Mouse (Mus musculus): ENCODE results near the gene Wwp2. TPM values are rescaled to one million over a fixed set of nuclear protein-coding genes. Genes with fewer than 3 reads are reported as not detected.

Wwp2 gene
- polyA plus RNA-seq, 1 experiment from 2014 or later: 66.0 TPM

DNA sequence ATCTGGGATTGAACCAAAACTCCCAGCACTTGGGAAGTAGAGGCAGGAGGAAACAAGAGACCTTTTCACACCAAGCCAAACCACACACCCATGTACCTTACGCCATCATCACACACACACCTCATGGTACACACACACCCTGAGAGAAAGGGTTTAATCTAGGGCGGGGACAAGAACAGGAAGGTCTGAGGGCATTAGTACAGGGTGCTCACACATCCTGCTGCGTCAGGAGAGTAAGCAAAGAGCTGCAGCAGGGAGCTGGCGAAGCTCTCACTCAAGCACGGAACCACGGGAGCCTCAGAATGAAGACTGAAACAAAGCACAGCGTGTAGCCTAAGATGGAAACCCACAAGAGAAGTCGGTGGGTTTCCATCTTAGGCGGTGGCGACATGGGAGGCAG, 22.3 kb upstream of the Wwp2 start:
- Histone ChIP-seq H3K27ac (replicated peaks; ENCODE audit: low read depth, low read length) (no peak overlapping the region), H3K27me3 (ENCODE audit: control insufficient read depth, insufficient read depth, low read length) (no peaks in the 10 kb centered on the region), H3K36me3 (replicated peaks; ENCODE audit: control insufficient read depth, insufficient read depth, low read depth, low read length) (peaks cover 19% of the 10 kb centered on the region), H3K9me3 (replicated peaks; ENCODE audit: control insufficient read depth, low read length) (no peaks in the 10 kb centered on the region), H3K4me1 (ENCODE audit: control insufficient read depth, insufficient read depth, low read length) (no peaks in the 10 kb centered on the region), H3K4me3 (ENCODE audit: low read depth, low read length) (no peak overlapping the region), H3K9ac (replicated peaks; ENCODE audit: low read length) (no peak overlapping the region), H3K4me2 (ENCODE audit: low read depth, low read length) (no peak overlapping the region)
- no peak for DNase-seq (ENCODE audit: low spot score)
- 92% methylated on average over 10 of the region's 10 CpGs for WGBS
- ATAC-seq (replicated peaks; ENCODE audit: insufficient number of reproducible peaks, low FRiP score, low TSS enrichment, low read depth): no peak

DNA sequence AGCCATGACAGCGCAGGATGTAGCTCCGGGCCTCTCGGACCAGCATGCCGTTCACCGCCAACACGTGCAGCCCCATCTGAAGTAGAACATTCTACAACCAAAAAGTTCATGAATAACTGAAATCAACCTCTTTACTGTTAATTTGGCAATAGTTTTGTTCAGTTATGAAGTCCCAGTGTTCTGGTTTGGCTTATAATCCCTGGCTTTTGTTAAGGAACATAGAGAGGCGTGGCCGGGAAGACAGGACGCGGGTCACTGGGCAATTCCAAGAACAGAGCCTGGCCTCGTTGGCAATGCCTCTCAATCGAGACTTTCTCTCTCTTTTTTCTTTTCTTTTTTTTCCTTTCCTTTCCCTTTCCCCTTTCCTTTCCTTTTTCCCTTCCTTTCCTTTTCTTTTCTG, 19.2 kb upstream of the Wwp2 start:
- H3K27ac ChIP-seq (replicated peaks; ENCODE audit: low read depth, low read length): no peak overlapping the region
- no peaks in the 10 kb centered on the region for H3K4me1 ChIP-seq (ENCODE audit: control insufficient read depth, insufficient read depth, low read length)
- ATAC-seq (replicated peaks; ENCODE audit: insufficient number of reproducible peaks, low FRiP score, low TSS enrichment, low read depth) (no peak), DNase-seq (ENCODE audit: low spot score) (no peak)
- WGBS: 94% methylated on average over 12 of the region's 12 CpGs
- no peak overlapping the region for H3K4me3 ChIP-seq (ENCODE audit: low read depth, low read length)
- peaks cover 16% of the 10 kb centered on the region for H3K36me3 ChIP-seq (replicated peaks; ENCODE audit: control insufficient read depth, insufficient read depth, low read depth, low read length)
- H3K4me2 ChIP-seq (ENCODE audit: low read depth, low read length): no peak overlapping the region
- no peaks in the 10 kb centered on the region for H3K9me3 ChIP-seq (replicated peaks; ENCODE audit: control insufficient read depth, low read length)
- H3K9ac ChIP-seq (replicated peaks; ENCODE audit: low read length): no peak overlapping the region
- no peaks in the 10 kb centered on the region for H3K27me3 ChIP-seq (ENCODE audit: control insufficient read depth, insufficient read depth, low read length)

DNA sequence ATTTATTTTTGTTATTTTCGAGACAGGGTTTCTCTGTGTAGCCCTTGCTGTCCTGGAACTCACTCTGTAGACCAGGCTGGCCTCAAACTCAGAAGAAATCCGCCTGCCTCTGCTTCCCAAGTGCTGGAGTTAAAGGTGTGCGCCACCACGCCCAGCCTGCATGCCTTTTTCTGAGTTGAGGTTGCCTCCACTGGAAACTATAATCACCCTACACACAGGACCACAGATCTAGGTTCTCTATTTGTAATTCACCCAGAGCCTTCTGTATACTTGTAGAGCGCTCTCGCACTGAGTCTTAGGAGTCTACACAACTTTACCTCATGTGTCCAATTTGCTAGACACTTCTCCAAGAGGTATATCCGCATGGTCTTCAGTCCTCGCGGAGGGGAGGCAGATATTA, 12.0 kb upstream of the Wwp2 start:
- H3K4me2 ChIP-seq (ENCODE audit: low read depth, low read length): peak overlapping the region; percentile 74
- peaks cover 3% of the 10 kb centered on the region for H3K36me3 ChIP-seq (replicated peaks; ENCODE audit: control insufficient read depth, insufficient read depth, low read depth, low read length)
- H3K9me3 ChIP-seq (replicated peaks; ENCODE audit: control insufficient read depth, low read length): no peaks in the 10 kb centered on the region
- no peaks in the 10 kb centered on the region for H3K27me3 ChIP-seq (ENCODE audit: control insufficient read depth, insufficient read depth, low read length)
- H3K27ac ChIP-seq (replicated peaks; ENCODE audit: low read depth, low read length): peak overlapping the region; percentile 62
- peak overlapping the region; percentile 78 for H3K4me3 ChIP-seq (ENCODE audit: low read depth, low read length)
- WGBS: 30% methylated on average over 9 of the region's 9 CpGs
- DNase-seq (ENCODE audit: low spot score) (no peak), ATAC-seq (replicated peaks; ENCODE audit: insufficient number of reproducible peaks, low FRiP score, low TSS enrichment, low read depth) (0 out of 2 replicates have a peak, but pooled peaks have one; percentile 8)
- peak overlapping the region; percentile 87 for H3K9ac ChIP-seq (replicated peaks; ENCODE audit: low read length)
- no peaks in the 10 kb centered on the region for H3K4me1 ChIP-seq (ENCODE audit: control insufficient read depth, insufficient read depth, low read length)

DNA sequence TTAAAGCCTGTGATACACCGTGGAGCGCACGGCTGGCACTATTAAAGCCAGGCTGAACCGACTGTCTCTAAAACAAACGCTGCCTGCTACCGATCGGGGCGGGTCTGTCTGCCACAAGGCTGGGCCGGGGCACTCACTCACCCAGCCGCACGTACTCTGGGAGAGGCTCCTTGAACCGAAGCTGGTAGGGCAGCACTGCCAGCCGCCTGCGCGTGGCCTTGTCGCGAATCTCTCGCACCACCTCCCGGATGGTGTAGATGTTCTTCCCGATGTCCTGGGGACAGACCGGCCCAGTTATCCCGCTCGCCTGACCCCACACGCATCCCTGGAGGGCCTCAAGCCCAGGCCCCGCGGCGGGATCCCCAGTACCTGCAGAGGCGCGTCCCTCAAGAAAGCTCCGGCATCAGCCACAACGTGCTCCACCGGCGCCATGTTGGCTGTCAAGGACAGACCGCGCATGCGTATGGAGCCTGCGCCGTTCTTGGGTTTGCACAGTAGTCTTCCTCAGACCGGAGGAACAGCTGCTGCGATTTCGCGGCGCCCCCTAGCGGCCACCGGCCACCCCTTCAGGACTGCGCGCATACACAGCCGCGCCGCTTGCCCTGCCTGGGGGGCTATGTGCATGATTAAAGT, 11.5 kb upstream of the Wwp2 start, which contains the start of gene Nob1:
TSS of gene Nob1 (minus strand) at position 455 of the 633 bp plus-strand sequence.
- WGBS: under 1% methylated on average over 50 of the region's 50 CpGs
- Histone ChIP-seq H3K9ac (replicated peaks; ENCODE audit: low read length) (peak within 1 kb of the TSS; percentile 87), H3K9me3 (replicated peaks; ENCODE audit: control insufficient read depth, low read length) (no peaks in the 10 kb centered on the region), H3K4me2 (ENCODE audit: low read depth, low read length) (peak within 1 kb of the TSS; percentile 74), H3K4me1 (ENCODE audit: control insufficient read depth, insufficient read depth, low read length) (no peaks in the 10 kb centered on the region), H3K27me3 (ENCODE audit: control insufficient read depth, insufficient read depth, low read length) (no peaks in the 10 kb centered on the region), H3K4me3 (ENCODE audit: low read depth, low read length) (peak within 1 kb of the TSS; percentile 78), H3K27ac (replicated peaks; ENCODE audit: low read depth, low read length) (peak within 1 kb of the TSS; percentile 62), H3K36me3 (replicated peaks; ENCODE audit: control insufficient read depth, insufficient read depth, low read depth, low read length) (peaks cover 2% of the 10 kb centered on the region)
- DNase-seq (ENCODE audit: low spot score): peak; percentile 98
- ATAC-seq (replicated peaks; ENCODE audit: insufficient number of reproducible peaks, low FRiP score, low TSS enrichment, low read depth): peak; percentile 98

DNA sequence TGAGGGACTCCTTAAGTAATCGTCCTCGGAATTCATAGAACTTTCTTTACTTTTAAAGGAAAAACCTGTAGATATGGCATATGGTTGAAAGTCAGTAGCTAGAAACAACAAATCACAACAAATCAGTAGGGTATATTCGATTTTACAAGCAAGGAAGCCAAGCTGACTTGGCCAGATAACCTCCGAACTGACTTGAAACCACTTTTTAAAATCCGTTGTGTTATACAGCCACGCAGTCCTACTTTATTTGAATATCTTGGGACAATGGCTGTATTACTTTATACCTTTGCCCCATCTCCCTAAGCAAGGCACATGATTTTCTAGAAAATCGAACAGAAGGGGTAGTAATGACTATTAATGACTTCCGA, 11.0 kb upstream of the Wwp2 start:
- Histone ChIP-seq H3K9me3 (replicated peaks; ENCODE audit: control insufficient read depth, low read length) (no peaks in the 10 kb centered on the region), H3K27me3 (ENCODE audit: control insufficient read depth, insufficient read depth, low read length) (no peaks in the 10 kb centered on the region), H3K4me1 (ENCODE audit: control insufficient read depth, insufficient read depth, low read length) (no peaks in the 10 kb centered on the region), H3K9ac (replicated peaks; ENCODE audit: low read length) (no peak overlapping the region), H3K36me3 (replicated peaks; ENCODE audit: control insufficient read depth, insufficient read depth, low read depth, low read length) (no peaks in the 10 kb centered on the region), H3K4me2 (ENCODE audit: low read depth, low read length) (peak overlapping the region; percentile 74; the same call in 1 of the 2 replicates), H3K4me3 (ENCODE audit: low read depth, low read length) (no peak overlapping the region; the same call in 1 of the 2 replicates), H3K27ac (replicated peaks; ENCODE audit: low read depth, low read length) (no peak overlapping the region)
- no peak for ATAC-seq (replicated peaks; ENCODE audit: insufficient number of reproducible peaks, low FRiP score, low TSS enrichment, low read depth)
- 50% methylated on average over 8 of the region's 8 CpGs for WGBS
- DNase-seq (ENCODE audit: low spot score): no peak

DNA sequence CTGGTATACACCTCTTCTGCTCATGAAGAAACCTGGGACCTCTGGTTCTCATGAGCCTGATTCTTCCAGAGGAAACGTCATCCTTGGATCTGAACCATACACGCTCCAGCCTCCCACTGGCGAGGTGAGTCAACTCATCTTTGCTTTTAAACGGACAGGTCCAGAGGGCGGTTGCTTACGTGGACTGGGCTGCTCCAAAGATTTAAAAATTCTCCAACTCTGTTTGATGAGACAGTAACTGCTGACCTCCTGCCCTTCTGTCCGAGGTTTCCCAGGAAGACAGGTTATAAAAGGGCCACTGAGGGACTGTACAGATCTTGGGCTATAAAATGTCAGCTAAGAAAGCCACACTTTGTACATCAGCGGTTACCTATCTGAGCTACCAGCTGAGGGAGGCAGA, 5.3 kb upstream of the Wwp2 start:
- ATAC-seq (replicated peaks; ENCODE audit: insufficient number of reproducible peaks, low FRiP score, low TSS enrichment, low read depth) (no peak), DNase-seq (ENCODE audit: low spot score) (no peak)
- no peaks in the 10 kb centered on the region for H3K27me3 ChIP-seq (ENCODE audit: control insufficient read depth, insufficient read depth, low read length)
- no peak overlapping the region for H3K27ac ChIP-seq (replicated peaks; ENCODE audit: low read depth, low read length)
- no peaks in the 10 kb centered on the region for H3K9me3 ChIP-seq (replicated peaks; ENCODE audit: control insufficient read depth, low read length)
- no peak overlapping the region for H3K4me2 ChIP-seq (ENCODE audit: low read depth, low read length)
- no peak overlapping the region for H3K9ac ChIP-seq (replicated peaks; ENCODE audit: low read length)
- H3K4me3 ChIP-seq (ENCODE audit: low read depth, low read length): no peak overlapping the region
- 88% methylated on average over 8 of the region's 8 CpGs for WGBS
- H3K4me1 ChIP-seq (ENCODE audit: control insufficient read depth, insufficient read depth, low read length): no peaks in the 10 kb centered on the region
- no peaks in the 10 kb centered on the region for H3K36me3 ChIP-seq (replicated peaks; ENCODE audit: control insufficient read depth, insufficient read depth, low read depth, low read length)

DNA sequence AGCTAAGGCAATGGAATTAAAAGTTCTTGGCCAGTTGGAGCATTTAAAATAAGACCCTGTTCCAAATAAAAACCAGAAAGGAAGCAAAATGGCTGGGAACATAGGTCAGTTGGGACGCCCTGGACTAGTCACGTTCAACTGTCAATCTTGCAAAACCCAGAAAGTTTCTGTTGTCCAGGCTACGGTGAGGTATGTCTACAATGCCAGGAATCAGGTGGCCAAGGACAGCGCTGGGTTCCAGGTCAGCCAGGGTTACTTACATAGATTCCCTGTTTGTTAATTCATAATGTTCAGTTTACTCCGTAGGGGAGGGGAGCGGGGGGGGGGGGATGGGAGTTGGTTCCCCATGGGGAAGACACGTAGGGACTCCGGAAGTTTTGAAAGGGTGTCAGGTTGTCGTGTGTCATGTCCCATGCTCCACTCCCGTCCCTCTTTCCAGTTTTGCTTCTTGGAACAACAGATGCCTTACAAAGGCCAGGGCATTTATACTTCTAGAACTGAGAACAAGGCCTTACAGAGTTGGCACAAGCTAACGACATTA, 674 bp upstream of the Wwp2 start:
- 27% methylated on average over 11 of the region's 11 CpGs for WGBS
- no peak for ATAC-seq (replicated peaks; ENCODE audit: insufficient number of reproducible peaks, low FRiP score, low TSS enrichment, low read depth)

DNA sequence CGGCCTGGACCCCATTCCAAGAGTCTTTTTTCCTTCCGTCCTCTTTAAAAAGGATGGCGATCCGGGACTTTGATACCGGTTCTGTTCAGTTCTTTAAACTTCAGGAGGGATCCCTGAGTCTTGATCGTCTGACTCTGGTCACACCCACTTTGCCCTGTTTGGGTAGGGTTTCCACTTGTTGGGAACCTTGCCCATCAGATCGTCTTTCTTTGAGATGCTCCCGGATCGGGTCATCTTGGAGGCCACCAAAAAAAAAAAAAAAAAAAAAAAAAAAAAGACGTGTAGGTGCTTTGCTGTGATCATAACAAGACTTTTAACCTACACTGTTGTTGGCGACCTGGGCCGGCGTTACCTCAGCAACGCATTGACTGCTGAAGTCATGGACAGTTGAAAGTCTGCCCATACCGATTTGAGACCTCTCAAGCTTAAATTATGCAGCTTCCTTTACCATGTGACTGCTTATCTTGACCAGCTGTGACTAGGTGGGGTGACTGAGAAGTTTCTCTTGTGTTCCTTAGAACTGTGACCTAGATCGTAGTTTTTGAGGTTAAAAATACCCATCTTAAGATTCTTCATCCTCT, 766 bp downstream of the Wwp2 start:
- ATAC-seq (replicated peaks; ENCODE audit: insufficient number of reproducible peaks, low FRiP score, low TSS enrichment, low read depth): no peak
- Histone ChIP-seq H3K27me3 (ENCODE audit: control insufficient read depth, insufficient read depth, low read length) (no peaks in the 10 kb centered on the region), H3K4me1 (ENCODE audit: control insufficient read depth, insufficient read depth, low read length) (no peaks in the 10 kb centered on the region), H3K4me3 (ENCODE audit: low read depth, low read length) (peak overlapping the region; percentile 77), H3K36me3 (replicated peaks; ENCODE audit: control insufficient read depth, insufficient read depth, low read depth, low read length) (no peaks in the 10 kb centered on the region), H3K27ac (replicated peaks; ENCODE audit: low read depth, low read length) (peak overlapping the region; percentile 83), H3K9me3 (replicated peaks; ENCODE audit: control insufficient read depth, low read length) (no peaks in the 10 kb centered on the region), H3K9ac (replicated peaks; ENCODE audit: low read length) (peak overlapping the region; percentile 88), H3K4me2 (ENCODE audit: low read depth, low read length) (peak overlapping the region; percentile 56)
- peak; percentile 17 for DNase-seq (ENCODE audit: low spot score)
- 11% methylated on average over 16 of the region's 16 CpGs for WGBS

More for the DNA sequence above, 674 bp upstream of the Wwp2 start:
- Histone ChIP-seq H3K9me3 (replicated peaks; ENCODE audit: control insufficient read depth, low read length) (no peaks in the 10 kb centered on the region), H3K4me2 (ENCODE audit: low read depth, low read length) (peak overlapping the region; percentile 56), H3K4me3 (ENCODE audit: low read depth, low read length) (peak overlapping the region; percentile 77), H3K27ac (replicated peaks; ENCODE audit: low read depth, low read length) (no peak overlapping the region), H3K36me3 (replicated peaks; ENCODE audit: control insufficient read depth, insufficient read depth, low read depth, low read length) (no peaks in the 10 kb centered on the region), H3K27me3 (ENCODE audit: control insufficient read depth, insufficient read depth, low read length) (no peaks in the 10 kb centered on the region), H3K9ac (replicated peaks; ENCODE audit: low read length) (peak overlapping the region; percentile 88), H3K4me1 (ENCODE audit: control insufficient read depth, insufficient read depth, low read length) (no peaks in the 10 kb centered on the region)
- DNase-seq (ENCODE audit: low spot score): no peak

All from embryonic facial prominence, embryonic 11.5 days (tissue).